Mouse (Mus musculus): ENCODE measurements around the gene Gm49510. TPM values are rescaled to one million over a fixed set of nuclear protein-coding genes. Genes with fewer than 3 reads are reported as not detected.

The Gm49510 gene
- total and polyA plus RNA-seq, 3 experiments = 0.12 to 0.25 TPM; not detected in 1

DNA sequence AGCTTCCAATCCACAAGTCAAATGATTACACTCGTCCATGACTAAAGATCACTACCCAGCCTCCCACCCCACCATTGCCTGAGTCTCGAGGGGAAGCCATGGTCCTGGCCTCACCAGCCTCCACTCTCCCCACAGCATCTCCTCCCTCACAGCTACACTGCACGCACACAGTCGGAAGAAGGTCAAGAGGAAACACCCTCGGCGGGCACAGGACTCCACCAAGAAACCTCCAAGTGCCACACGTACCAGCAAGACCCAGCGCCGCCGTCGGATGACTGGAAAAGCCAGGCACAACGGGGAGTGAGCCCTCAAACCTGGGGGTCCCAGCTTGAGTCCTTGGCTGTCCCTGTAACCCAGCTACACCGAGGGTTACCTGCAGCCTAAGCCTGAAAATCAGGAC is 40.9 kb downstream of the Gm49510 start:
- Histone ChIP-seq H3K4me3 (replicated peaks in 1 of 3; ENCODE audit: low read depth in 2 of 3, low read length in 2 of 3, poor library complexity in 1 of 3) (no peak overlapping the region), H3K4me2 (ENCODE audit: insufficient read depth, low read depth, poor library complexity, severe bottlenecking) (no peak overlapping the region), H3K27ac (ENCODE audit: insufficient read depth, low read depth) (no peak overlapping the region), H3K27me3 (replicated peaks) (no peaks in the 10 kb centered on the region), H3K4me1 (ENCODE audit: control insufficient read depth in 1 of 2, insufficient read depth in 2 of 2) (peaks cover 6 to 12% of the 10 kb centered on the region in 2 experiments; a peak in 3 of 4 replicates), H3K36me3 (replicated peaks in 1 of 2; ENCODE audit: control insufficient read depth in 1 of 2, insufficient read depth in 1 of 2, low read length in 1 of 2) (peaks cover 51 to 72% of the 10 kb centered on the region in 2 experiments), H3K9ac (ENCODE audit: insufficient read depth, low read depth) (no peak overlapping the region), H3K79me2 (replicated peaks; ENCODE audit: control insufficient read depth, extremely low read depth, insufficient read depth, poor library complexity, severe bottlenecking) (peaks cover 14% of the 10 kb centered on the region; the same call in 1 of the 2 replicates), H3K9me3 (replicated peaks; ENCODE audit: low read length) (no peaks in the 10 kb centered on the region)
- no peak for DNase-seq (ENCODE audit: extremely low read depth)
- dilution Hi-C loops (cut with MboI; ENCODE audit: extremely low pct_ligation_motif_present, extremely low pct_unique_long_range_greater_than_20kb, low sequenced_read_pairs) (no loop called here), in situ Hi-C loops (cut with MboI; ENCODE audit: low pct_ligation_motif_present, low pct_unique_long_range_greater_than_20kb, low sequenced_read_pairs) (no loop called here)
- TF ChIP-seq USF1 (IDR thresholded peaks at IDR 0.05; ENCODE audit: low read depth, low read length) (no peak), ZNF384 (IDR thresholded peaks at IDR 0.05; ENCODE audit: low read depth, low read length) (no peak), MYC (IDR thresholded peaks at IDR 0.05; ENCODE audit: low read depth, low read length) (no peak), SMC3 (IDR thresholded peaks at IDR 0.05; ENCODE audit: low read depth, low read length) (no peak), IRF4 (IDR thresholded peaks at IDR 0.05; ENCODE audit: low read depth, low read length) (no peak), CTCF (conservative IDR thresholded peaks at IDR 0.05 in 1 of 2, IDR thresholded peaks at IDR 0.05 in 1 of 2; ENCODE audit: low read depth in 2 of 2, low read length in 2 of 2) (no peak), MAFK (IDR thresholded peaks at IDR 0.05; ENCODE audit: insufficient replicate concordance, low read length) (no peak), RAD21 (IDR thresholded peaks at IDR 0.05; ENCODE audit: low read depth, low read length) (no peak), ZKSCAN1 (IDR thresholded peaks at IDR 0.05; ENCODE audit: borderline replicate concordance, low read depth, low read length) (no peak), POLR2A (IDR thresholded peaks at IDR 0.05; ENCODE audit: low read depth, low read length) (no peak), MXI1 (IDR thresholded peaks at IDR 0.05; ENCODE audit: low read depth, low read length) (no peak), JUN (IDR thresholded peaks at IDR 0.05; ENCODE audit: insufficient read depth, low read depth, low read length) (no peak), TCF12 (IDR thresholded peaks at IDR 0.05; ENCODE audit: low read depth, low read length) (no peak), ZC3H11A (IDR thresholded peaks at IDR 0.05; ENCODE audit: low read depth, low read length) (no peak), MAZ (IDR thresholded peaks at IDR 0.05; ENCODE audit: low read depth, low read length) (no peak), EP300 (IDR thresholded peaks at IDR 0.05; ENCODE audit: low read length) (no peak), ZMIZ1 (IDR thresholded peaks at IDR 0.05; ENCODE audit: low read depth, low read length) (no peak)

- in situ Hi-C loops (cut with MboI; ENCODE audit: low pct_ligation_motif_present, low pct_unique_long_range_greater_than_20kb, low sequenced_read_pairs) (no loop called here), dilution Hi-C loops (cut with MboI; ENCODE audit: extremely low pct_ligation_motif_present, extremely low pct_unique_long_range_greater_than_20kb, low sequenced_read_pairs) (no loop called here)
- TF ChIP-seq ZMIZ1 (IDR thresholded peaks at IDR 0.05; ENCODE audit: low read depth, low read length) = no peak
- 0 out of 2 replicates have a peak, but pooled peaks have one; percentile 16 for TF ChIP-seq ELF1 (IDR thresholded peaks at IDR 0.05; ENCODE audit: low read depth, low read length)
- no peak for TF ChIP-seq MYC (IDR thresholded peaks at IDR 0.05; ENCODE audit: low read depth, low read length)
- TF ChIP-seq CTCF (conservative IDR thresholded peaks at IDR 0.05 in 1 of 2, IDR thresholded peaks at IDR 0.05 in 1 of 2; ENCODE audit: low read depth in 2 of 2, low read length in 2 of 2) = peak; percentile 49 to 80
- peak; percentile 38 for TF ChIP-seq RAD21 (IDR thresholded peaks at IDR 0.05; ENCODE audit: low read depth, low read length)
- peak; percentile 78 for TF ChIP-seq SMC3 (IDR thresholded peaks at IDR 0.05; ENCODE audit: low read depth, low read length)
- no peak for TF ChIP-seq CHD2 (IDR thresholded peaks at IDR 0.05; ENCODE audit: low read length)
These were observed 43.2 kb downstream of the Gm49510 start for GRCm38 (mm10) chr15:78942663-78943062.

More at GRCm38 (mm10) chr15:78942663-78943062, 43.2 kb downstream of the Gm49510 start:
- Histone ChIP-seq H3K4me3 (replicated peaks in 1 of 3; ENCODE audit: low read depth in 2 of 3, low read length in 2 of 3, poor library complexity in 1 of 3) (no peak overlapping the region), H3K27me3 (replicated peaks) (peaks cover 2% of the 10 kb centered on the region), H3K9me3 (replicated peaks; ENCODE audit: low read length) (no peaks in the 10 kb centered on the region), H3K27ac (ENCODE audit: insufficient read depth, low read depth) (no peak overlapping the region), H3K9ac (ENCODE audit: insufficient read depth, low read depth) (no peak overlapping the region), H3K4me2 (ENCODE audit: insufficient read depth, low read depth, poor library complexity, severe bottlenecking) (no peak overlapping the region), H3K79me2 (replicated peaks; ENCODE audit: control insufficient read depth, extremely low read depth, insufficient read depth, poor library complexity, severe bottlenecking) (no peaks in the 10 kb centered on the region), H3K4me1 (ENCODE audit: control insufficient read depth in 1 of 2, insufficient read depth in 2 of 2) (no peaks in the 10 kb centered on the region), H3K36me3 (replicated peaks in 1 of 2; ENCODE audit: control insufficient read depth in 1 of 2, insufficient read depth in 1 of 2, low read length in 1 of 2) (peaks cover 37 to 55% of the 10 kb centered on the region in 2 experiments)
- no peak for DNase-seq (ENCODE audit: extremely low read depth)
